Mouse (Mus musculus) myocyte (in vitro differentiated cells): ENCODE measurements around the gene Smtn.

ENCODE experiments used
- E2F4 ChIP-seq: IDR thresholded peaks from one replicate; pipeline ENCODE4 v1.6.1; 2011; ENCODE audit warnings: mild to moderate bottlenecking, control low read depth, moderate library complexity; ENCODE audit not compliant: insufficient read depth
- MAX ChIP-seq: IDR thresholded peaks from one replicate; pipeline ENCODE4 v1.6.1; 2011; ENCODE audit warnings: low read depth, mild to moderate bottlenecking, control low read depth
- POLR2A ChIP-seq: IDR thresholded peaks from one replicate; pipeline ENCODE4 v1.6.1; 2011; ENCODE audit warnings: low read depth, mild to moderate bottlenecking, control low read depth, moderate library complexity; ENCODE audit not compliant: insufficient read length
- USF1 ChIP-seq: IDR thresholded peaks from one replicate; pipeline ENCODE4 v1.6.1; 2011; ENCODE audit warnings: low read depth, mild to moderate bottlenecking, control low read depth, moderate library complexity

GRCm38 (mm10) chr11:3537711-3538110 is 2.7 kb downstream of the Smtn start:
- TF ChIP-seq USF1 (no peak), E2F4 (no peak), POLR2A (no peak), MAX (no peak)
